Mouse (Mus musculus) hindbrain, embryonic 15.5 days (tissue): Measurements from ENCODE around the gene 4932438A13Rik. TPM values are rescaled to one million over a fixed set of nuclear protein-coding genes. Genes with fewer than 3 reads are reported as not detected.
A peak's percentile ranks its signal among the peaks of the same experiment; 100 is the strongest.

Experiments used
- ATAC-seq: fragments of 200-750 bp; cut with Nextera tagmentation; 2 replicates; pipeline ENCODE4 v1.8.0; 2017; ENCODE audit warnings: low read depth, moderate number of reproducible peaks, moderate TSS enrichment; ENCODE audit not compliant: low FRiP score
- H3K27ac ChIP-seq: fragments of 300-500 bp; sonication (generic); replicated peaks from 2 replicates; pipeline ENCODE4 v1.5.1; 2015; ENCODE audit warnings: mild to moderate bottlenecking, inconsistent platforms
- H3K27me3 ChIP-seq: fragments of 300-500 bp; sonication (generic); 2 replicates; pipeline ENCODE4 v1.6.1; 2015; ENCODE audit warnings: control low read depth, inconsistent platforms
- H3K36me3 ChIP-seq: fragments of 300-500 bp; sonication (generic); 2 replicates; pipeline ENCODE4 v1.6.1; 2015; ENCODE audit warnings: control low read depth, inconsistent platforms
- H3K4me1 ChIP-seq: fragments of 300-500 bp; sonication (generic); replicated peaks from 2 replicates; pipeline ENCODE4 v1.6.1; 2015; ENCODE audit warnings: control low read depth, inconsistent platforms
- H3K4me2 ChIP-seq: fragments of 300-500 bp; sonication (generic); 2 replicates; pipeline ENCODE4 v1.6.1; 2015; ENCODE audit warnings: moderate library complexity, mild to moderate bottlenecking, inconsistent platforms
- H3K4me3 ChIP-seq: fragments of 300-500 bp; sonication (generic); 2 replicates; pipeline ENCODE4 v1.5.1; 2015; ENCODE audit warnings: mild to moderate bottlenecking, inconsistent platforms
- H3K9ac ChIP-seq: fragments of 300-500 bp; sonication (generic); 2 replicates; pipeline ENCODE4 v1.6.1; 2015; ENCODE audit warnings: inconsistent platforms
- H3K9me3 ChIP-seq: fragments of 300-500 bp; sonication (generic); 2 replicates; pipeline ENCODE4 v1.6.1; 2016; ENCODE audit warnings: control low read depth, inconsistent platforms
- whole genome bisulfite sequencing: fragments of 180-500 bp; shearing (Covaris S2); methylation state at CpG from one replicate; pipeline ENCODE4 v1.1.7; 2015; 5-methylcytosine and 5-hydroxymethylcytosine counted together
- polyA plus RNA-seq: library from polyadenylated mRNA; unstranded; fragments of >200 nt; fragmentation: Nextera tagmentation; extraction: Ambion mirVana; gene quantifications from 2 replicates; pipeline ENCODE4 v1.2.1, GENCODE M21; 2015

4932438A13Rik gene
- polyA plus RNA-seq, result 77.2 and 82.2 TPM in 2 replicates

GRCm38 (mm10) chr3:36862721-36863275 lies at the start of gene 4932438A13Rik:
Gene 4932438A13Rik, plus strand, starts transcription at chr3:36863104.
- Histone ChIP-seq H3K4me3 (peak within 1 kb of the TSS; percentile 90), H3K4me1 (peaks cover 12% of the 10 kb centered on the region), H3K27ac (peak within 1 kb of the TSS; percentile 79), H3K36me3 (peaks cover 25% of the 10 kb centered on the region), H3K4me2 (peak within 1 kb of the TSS; percentile 73), H3K9ac (peak within 1 kb of the TSS; percentile 79), H3K9me3 (no peaks in the 10 kb centered on the region), H3K27me3 (no peaks in the 10 kb centered on the region)
- ATAC-seq, result peak; percentile 98
- under 1% methylated on average over 38 of the region's 38 CpGs for WGBS

DNA sequence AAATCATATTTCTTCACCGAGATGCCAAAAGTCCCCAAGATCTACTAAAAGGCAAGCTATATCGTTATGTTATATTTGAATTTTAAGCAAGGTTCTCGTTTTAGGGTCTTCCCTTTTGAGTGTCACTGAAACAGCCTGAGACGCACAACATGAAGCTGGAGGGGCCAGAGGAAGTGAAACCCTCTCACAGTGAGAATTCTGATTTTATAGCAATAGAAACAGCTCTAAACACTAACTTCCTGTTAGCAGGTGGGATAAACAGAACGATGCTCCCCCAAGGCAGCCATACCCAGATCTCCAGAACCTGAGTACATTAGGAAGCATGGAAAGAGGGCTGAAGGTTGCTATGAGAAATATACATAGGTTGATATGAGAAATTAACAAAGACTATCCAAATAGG lies 46.3 kb upstream of the 4932438A13Rik start:
- Histone ChIP-seq H3K4me1 (no peaks in the 10 kb centered on the region), H3K27me3 (no peaks in the 10 kb centered on the region), H3K9me3 (no peaks in the 10 kb centered on the region), H3K27ac (no peak overlapping the region), H3K4me3 (no peak overlapping the region), H3K4me2 (no peak overlapping the region), H3K36me3 (no peaks in the 10 kb centered on the region), H3K9ac (no peak overlapping the region)
- ATAC-seq, result no peak
- 85% methylated on average over 5 of the region's 5 CpGs for WGBS

- H3K9ac ChIP-seq, result no peak overlapping the region
- 72% methylated on average over 7 of the region's 7 CpGs for WGBS
- no peak overlapping the region for H3K27ac ChIP-seq
- no peaks in the 10 kb centered on the region for H3K27me3 ChIP-seq
- H3K4me3 ChIP-seq, result no peak overlapping the region
- H3K4me1 ChIP-seq, result no peaks in the 10 kb centered on the region
- no peaks in the 10 kb centered on the region for H3K9me3 ChIP-seq
- H3K36me3 ChIP-seq, result no peaks in the 10 kb centered on the region
- ATAC-seq, result no peak
- H3K4me2 ChIP-seq, result no peak overlapping the region
Measured at GRCm38 (mm10) chr3:36819402-36819801, 43.5 kb upstream of the 4932438A13Rik start.

- H3K27ac ChIP-seq, result no peak overlapping the region
- no peaks in the 10 kb centered on the region for H3K4me1 ChIP-seq
- no peak for ATAC-seq
- no peaks in the 10 kb centered on the region for H3K27me3 ChIP-seq
- H3K4me3 ChIP-seq, result no peak overlapping the region
- no peaks in the 10 kb centered on the region for H3K9me3 ChIP-seq
- 90% methylated on average over 9 of the region's 9 CpGs for WGBS
- no peak overlapping the region for H3K4me2 ChIP-seq
- H3K9ac ChIP-seq, result no peak overlapping the region
- H3K36me3 ChIP-seq, result no peaks in the 10 kb centered on the region
Measured at GRCm38 (mm10) chr3:36821037-36821436, 41.9 kb upstream of the 4932438A13Rik start.

DNA sequence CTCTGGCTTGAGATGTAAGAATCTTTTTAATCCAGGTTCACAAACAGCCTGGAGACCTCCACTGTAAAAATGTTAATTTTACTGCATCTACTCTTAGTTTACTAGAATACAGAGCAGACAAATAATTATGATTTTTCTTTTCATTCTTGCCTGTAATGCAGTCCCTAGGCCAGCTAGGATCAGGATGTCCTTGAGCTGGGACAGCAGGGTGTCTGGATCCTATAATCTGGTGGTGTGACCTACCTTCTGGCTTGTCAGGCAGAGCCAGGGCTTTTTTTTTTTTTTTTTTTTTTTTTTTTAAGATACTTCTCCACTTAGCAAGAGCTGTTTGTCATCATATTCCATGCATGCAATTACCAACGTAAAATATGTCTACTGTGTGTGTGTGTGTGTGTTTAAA lies 37.8 kb upstream of the 4932438A13Rik start:
- no peaks in the 10 kb centered on the region for H3K9me3 ChIP-seq
- no peak overlapping the region for H3K4me2 ChIP-seq
- 79% methylated on average over 1 of the region's 1 CpGs for WGBS
- H3K27ac ChIP-seq, result no peak overlapping the region
- no peak for ATAC-seq
- H3K36me3 ChIP-seq, result no peaks in the 10 kb centered on the region
- peaks cover 6% of the 10 kb centered on the region; the same call in 1 of the 2 replicates for H3K4me1 ChIP-seq
- H3K27me3 ChIP-seq, result no peaks in the 10 kb centered on the region
- H3K9ac ChIP-seq, result no peak overlapping the region
- no peak overlapping the region for H3K4me3 ChIP-seq

- Histone ChIP-seq H3K4me3 (no peak overlapping the region), H3K9me3 (no peaks in the 10 kb centered on the region), H3K36me3 (no peaks in the 10 kb centered on the region), H3K4me1 (peaks cover 6% of the 10 kb centered on the region; the same call in 1 of the 2 replicates), H3K4me2 (no peak overlapping the region), H3K9ac (no peak overlapping the region), H3K27me3 (no peaks in the 10 kb centered on the region), H3K27ac (no peak overlapping the region)
- ATAC-seq, result no peak
- 92% methylated on average over 4 of the region's 4 CpGs for WGBS
Measured at GRCm38 (mm10) chr3:36825554-36825953, 37.4 kb upstream of the 4932438A13Rik start.

DNA sequence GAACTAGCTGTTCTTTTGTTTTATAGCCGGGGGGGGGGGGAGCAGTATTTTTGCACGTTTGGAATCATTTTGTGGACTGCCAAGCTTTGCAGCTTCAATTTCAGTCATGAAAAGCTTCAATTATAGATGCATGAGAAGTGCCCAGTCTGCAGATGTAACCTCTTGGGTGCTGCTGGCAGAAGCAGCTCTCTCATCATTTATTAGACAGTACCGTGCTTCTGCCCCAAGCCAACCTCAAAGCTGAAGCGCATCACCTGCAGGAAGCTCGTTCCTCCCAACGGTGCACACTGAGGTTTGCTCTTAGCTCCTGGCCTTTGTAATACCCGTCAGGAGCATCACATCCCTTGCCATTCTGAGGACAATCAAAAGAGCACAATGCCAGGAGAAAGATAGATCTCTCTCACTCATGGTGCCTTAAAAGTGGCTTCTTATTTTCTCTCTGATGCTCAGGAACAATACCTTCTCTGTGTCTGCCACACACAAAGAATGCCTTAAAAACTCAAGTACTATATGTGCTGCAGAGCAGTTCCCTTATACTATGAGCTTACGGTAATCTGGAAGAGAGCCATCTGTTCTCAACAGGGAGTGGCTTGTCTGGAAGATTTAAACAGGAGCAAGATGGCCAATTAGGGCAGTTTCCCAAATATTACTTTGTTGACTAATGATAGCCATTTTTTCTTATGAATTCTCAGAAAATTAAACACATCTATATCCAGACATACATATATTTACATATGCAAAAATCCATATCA lies 35.5 kb upstream of the 4932438A13Rik start:
- Histone ChIP-seq H3K4me2 (no peak overlapping the region), H3K36me3 (no peaks in the 10 kb centered on the region), H3K9me3 (no peaks in the 10 kb centered on the region), H3K9ac (no peak overlapping the region), H3K4me3 (no peak overlapping the region), H3K27ac (peak overlapping the region; percentile 56), H3K4me1 (peaks cover 6% of the 10 kb centered on the region; the same call in 1 of the 2 replicates), H3K27me3 (no peaks in the 10 kb centered on the region)
- ATAC-seq, result peak; percentile 68
- 35% methylated on average over 8 of the region's 8 CpGs for WGBS

DNA sequence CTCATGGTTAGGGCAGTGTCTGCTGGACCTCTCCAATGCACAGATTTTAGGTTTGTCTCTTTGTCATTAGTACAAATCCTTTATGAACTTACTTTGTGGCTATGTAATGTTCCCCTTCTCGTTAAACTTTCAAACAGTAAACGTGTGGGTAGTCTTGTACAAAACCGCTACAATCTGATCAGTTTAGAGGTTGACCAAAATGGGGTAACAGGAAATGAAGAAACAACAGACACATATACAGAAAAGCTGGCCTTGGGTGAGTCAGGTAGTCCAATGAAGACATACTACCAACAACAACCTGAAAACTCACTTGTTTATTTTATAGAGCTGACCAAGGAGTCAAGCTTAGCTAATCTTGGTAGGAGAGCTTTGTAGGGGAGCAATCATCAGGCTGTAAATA lies 32.7 kb upstream of the 4932438A13Rik start:
- H3K9ac ChIP-seq, result no peak overlapping the region
- ATAC-seq, result no peak
- no peak overlapping the region for H3K4me2 ChIP-seq
- H3K27ac ChIP-seq, result no peak overlapping the region
- H3K4me1 ChIP-seq, result peaks cover 6% of the 10 kb centered on the region; the same call in 1 of the 2 replicates
- H3K36me3 ChIP-seq, result no peaks in the 10 kb centered on the region
- no peaks in the 10 kb centered on the region for H3K27me3 ChIP-seq
- no peaks in the 10 kb centered on the region for H3K9me3 ChIP-seq
- WGBS, result 96% methylated on average over 3 of the region's 3 CpGs
- H3K4me3 ChIP-seq, result no peak overlapping the region

DNA sequence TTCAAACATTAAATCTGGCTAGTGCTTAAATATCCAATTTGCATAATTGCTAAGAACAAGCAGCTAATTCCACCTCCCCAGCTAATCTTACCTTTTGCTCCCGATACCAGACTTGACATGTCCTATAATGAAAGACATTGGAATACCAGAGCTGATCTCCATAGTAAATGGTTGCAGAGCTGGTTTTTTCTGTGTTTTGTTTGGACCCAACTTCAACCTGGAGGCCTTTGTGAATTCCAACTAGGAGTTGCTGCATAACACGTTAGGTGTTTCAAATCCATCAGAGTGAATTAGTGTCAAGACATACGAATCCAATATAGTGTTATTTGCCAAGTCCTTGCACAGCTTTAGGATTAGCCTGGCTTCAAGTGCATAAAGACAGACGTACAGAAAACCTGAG lies 28.5 kb upstream of the 4932438A13Rik start:
- Histone ChIP-seq H3K4me1 (0 out of 2 replicates have a peak, but pooled peaks cover 2% of the 10 kb centered on the region), H3K9me3 (no peaks in the 10 kb centered on the region), H3K9ac (no peak overlapping the region), H3K4me2 (no peak overlapping the region), H3K36me3 (no peaks in the 10 kb centered on the region), H3K27me3 (no peaks in the 10 kb centered on the region), H3K27ac (no peak overlapping the region), H3K4me3 (no peak overlapping the region)
- ATAC-seq, result no peak
- WGBS, result 79% methylated on average over 4 of the region's 4 CpGs

DNA sequence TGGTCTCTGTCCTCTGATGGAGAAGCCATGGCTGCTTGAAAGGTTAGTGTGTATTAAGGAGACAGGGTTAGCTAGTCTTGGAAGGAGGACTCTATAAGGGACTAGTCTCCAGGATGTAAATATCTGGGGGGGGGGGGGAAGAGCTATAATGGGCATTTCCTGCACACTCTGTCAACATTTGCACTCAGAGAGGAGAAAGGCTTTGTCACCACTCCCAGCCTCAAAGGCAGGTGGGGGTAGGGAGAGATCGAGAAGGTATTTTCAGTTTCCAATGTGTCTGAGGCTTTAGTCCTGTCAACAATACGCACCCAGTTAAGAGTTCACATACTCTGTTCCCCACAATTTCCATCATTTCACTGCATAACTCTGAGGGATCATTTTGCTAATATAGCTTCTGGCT lies 28.1 kb upstream of the 4932438A13Rik start:
- no peak overlapping the region for H3K4me2 ChIP-seq
- H3K36me3 ChIP-seq, result no peaks in the 10 kb centered on the region
- H3K4me3 ChIP-seq, result no peak overlapping the region
- no peaks in the 10 kb centered on the region for H3K27me3 ChIP-seq
- H3K27ac ChIP-seq, result no peak overlapping the region
- WGBS, result 91% methylated on average over 2 of the region's 2 CpGs
- H3K9me3 ChIP-seq, result no peaks in the 10 kb centered on the region
- ATAC-seq, result no peak
- 0 out of 2 replicates have a peak, but pooled peaks cover 2% of the 10 kb centered on the region for H3K4me1 ChIP-seq
- no peak overlapping the region for H3K9ac ChIP-seq

- peak overlapping the region; percentile 47 for H3K4me2 ChIP-seq
- no peak overlapping the region; the same call in 1 of the 2 replicates for H3K27ac ChIP-seq
- ATAC-seq, result 0 out of 2 replicates have a peak, but pooled peaks have one; percentile 68
- WGBS, result 24% methylated on average over 18 of the region's 18 CpGs
- no peak overlapping the region for H3K4me3 ChIP-seq
- no peaks in the 10 kb centered on the region for H3K27me3 ChIP-seq
- H3K9ac ChIP-seq, result no peak overlapping the region
- no peaks in the 10 kb centered on the region for H3K36me3 ChIP-seq
- 0 out of 2 replicates have a peak, but pooled peaks cover 2% of the 10 kb centered on the region for H3K4me1 ChIP-seq
- no peaks in the 10 kb centered on the region for H3K9me3 ChIP-seq
Measured at GRCm38 (mm10) chr3:36835525-36836203, 27.2 kb upstream of the 4932438A13Rik start.

GRCm38 (mm10) chr3:36836833-36837232 lies 26.1 kb upstream of the 4932438A13Rik start:
- H3K9me3 ChIP-seq, result no peaks in the 10 kb centered on the region
- H3K27me3 ChIP-seq, result no peaks in the 10 kb centered on the region
- H3K4me3 ChIP-seq, result no peak overlapping the region
- no peak overlapping the region for H3K27ac ChIP-seq
- 0 out of 2 replicates have a peak, but pooled peaks cover 2% of the 10 kb centered on the region for H3K4me1 ChIP-seq
- H3K9ac ChIP-seq, result no peak overlapping the region
- no peaks in the 10 kb centered on the region for H3K36me3 ChIP-seq
- 89% methylated on average over 7 of the region's 7 CpGs for WGBS
- H3K4me2 ChIP-seq, result no peak overlapping the region
- no peak for ATAC-seq
